Mouse (Mus musculus): ENCODE results near the gene Gm11563.

DNA sequence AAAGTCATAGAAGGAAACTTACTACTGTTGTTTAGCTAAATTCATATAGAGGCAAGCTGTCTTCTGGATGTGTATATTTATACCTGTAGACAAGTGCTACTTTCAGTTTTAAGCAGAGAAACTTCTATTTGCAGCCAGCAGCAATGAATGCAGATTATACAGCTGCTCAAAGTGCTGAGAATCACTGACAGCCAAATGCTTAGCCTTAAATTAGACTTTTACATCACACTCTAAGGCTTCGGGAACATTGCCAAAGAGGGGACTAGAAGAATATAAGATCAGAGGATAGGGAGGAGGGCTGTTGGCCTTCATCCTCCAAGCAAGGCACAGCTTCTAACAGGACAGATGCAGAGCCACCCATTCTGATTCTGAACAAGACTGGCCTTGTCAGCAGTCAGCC is 21.7 kb downstream of the Gm11563 start:
- TF ChIP-seq CTCF (IDR thresholded peaks at IDR 0.05; ENCODE audit: borderline replicate concordance, insufficient read depth, low read depth, low read length), result no peak
- no peak for TF ChIP-seq POLR2A (IDR thresholded peaks at IDR 0.05; ENCODE audit: borderline replicate concordance, insufficient read depth, low read length)

All from cerebellum, adult 2 months (tissue).